Mouse (Mus musculus) CH12.LX (cell line): ENCODE results near the gene Hist1h4b. TPM values are rescaled to one million over a fixed set of nuclear protein-coding genes. Genes with fewer than 3 reads are reported as not detected.

Experiments used
- DNase-seq: peaks from one replicate; pipeline ENCODE4 v3.0.0-alpha.2; 2013; ENCODE audit errors: extremely low read depth
- H3K27ac ChIP-seq: 2 replicates; pipeline ENCODE4 v1.5.1; 2012; ENCODE audit warnings: low read depth, mild to moderate bottlenecking, control low read depth, moderate library complexity; ENCODE audit not compliant: insufficient read depth
- H3K27me3 ChIP-seq: replicated peaks from 2 replicates; pipeline ENCODE3; 2012; ENCODE audit warnings: inconsistent platforms
- H3K36me3 ChIP-seq, 2 experiments: replicated peaks in 1 of 2; 2 replicates each; pipeline versions ENCODE3 to v1.6.1; 2012; ENCODE audit warnings: inconsistent platforms in 1 of 2, low read length in 1 of 2, mild to moderate bottlenecking in 1 of 2, mixed read lengths in 1 of 2, moderate library complexity in 1 of 2; ENCODE audit not compliant: control insufficient read depth in 1 of 2, insufficient read depth in 1 of 2
- H3K4me1 ChIP-seq, 2 experiments: 2 replicates each; pipeline ENCODE4 v1.6.1; 2012; ENCODE audit warnings: inconsistent platforms in 1 of 2, moderate library complexity in 1 of 2; ENCODE audit not compliant: insufficient read depth in 2 of 2, control insufficient read depth in 1 of 2
- H3K4me2 ChIP-seq: 2 replicates; pipeline ENCODE4 v1.6.1; 2012; ENCODE audit warnings: low read depth, mild to moderate bottlenecking, control low read depth; ENCODE audit not compliant: poor library complexity, insufficient read depth, severe bottlenecking
- H3K4me3 ChIP-seq, 3 experiments: fragments of 150-350 bp in 1 of 3; sonication (generic) in 1 of 3; replicated peaks in 1 of 3; 2 replicates each; pipeline versions ENCODE3 to v1.5.1; 2011 to 2012; ENCODE audit warnings: low read depth in 2 of 3, low read length in 2 of 3, mild to moderate bottlenecking in 2 of 3, moderate library complexity in 2 of 3, control low read depth in 1 of 3, improper control_type of control experiment in 1 of 3, inconsistent platforms in 1 of 3, mixed read lengths in 1 of 3; ENCODE audit not compliant: poor library complexity in 1 of 3
- H3K79me2 ChIP-seq: replicated peaks from 2 replicates; pipeline ENCODE4 v1.6.1; 2012; ENCODE audit warnings: mild to moderate bottlenecking, moderate library complexity; ENCODE audit not compliant: control insufficient read depth, poor library complexity, insufficient read depth, severe bottlenecking; ENCODE audit errors: extremely low read depth
- H3K9ac ChIP-seq: 2 replicates; pipeline ENCODE4 v1.6.1; 2012; ENCODE audit warnings: low read depth, mild to moderate bottlenecking, control low read depth, moderate library complexity; ENCODE audit not compliant: insufficient read depth
- H3K9me3 ChIP-seq: replicated peaks from 2 replicates; pipeline ENCODE3; 2012; ENCODE audit warnings: low read length, inconsistent platforms, mixed read lengths
- BHLHE40 ChIP-seq: IDR thresholded peaks from 2 replicates; pipeline ENCODE4 v1.6.1; 2011; ENCODE audit warnings: mild to moderate bottlenecking, low read depth, low read length, improper control_type of control experiment
- CHD1 ChIP-seq: IDR thresholded peaks from 2 replicates; pipeline ENCODE4 v1.6.1; 2012; ENCODE audit warnings: low read depth, low read length, improper control_type of control experiment, inconsistent platforms
- CHD2 ChIP-seq: IDR thresholded peaks from 2 replicates; pipeline ENCODE4 v1.6.1; 2011; ENCODE audit warnings: low read length, improper control_type of control experiment
- CTCF ChIP-seq, 2 experiments: IDR thresholded peaks in 1 of 2; conservative IDR thresholded peaks in 1 of 2; 2 replicates each; pipeline ENCODE4 v1.5.1; 2011 to 2012; ENCODE audit warnings: low read depth in 2 of 2, low read length in 2 of 2, improper control_type of control experiment in 1 of 2, inconsistent platforms in 1 of 2, mild to moderate bottlenecking in 1 of 2, moderate library complexity in 1 of 2
- ELF1 ChIP-seq: IDR thresholded peaks from 2 replicates; pipeline ENCODE4 v1.6.1; 2014; ENCODE audit warnings: low read depth, mild to moderate bottlenecking, inconsistent platforms, low read length, improper control_type of control experiment
- HCFC1 ChIP-seq: IDR thresholded peaks from 2 replicates; pipeline ENCODE4 v1.6.1; 2012; ENCODE audit warnings: low read depth, mild to moderate bottlenecking, inconsistent platforms, low read length, improper control_type of control experiment
- JUN ChIP-seq: IDR thresholded peaks from 2 replicates; pipeline ENCODE4 v1.6.1; 2011; ENCODE audit warnings: low read depth, mild to moderate bottlenecking, low read length, improper control_type of control experiment, moderate library complexity; ENCODE audit not compliant: insufficient read depth
- JUND ChIP-seq: conservative IDR thresholded peaks from 2 replicates; pipeline ENCODE4 v1.6.1; 2011; ENCODE audit warnings: low read depth, low read length, improper control_type of control experiment
- MAFK ChIP-seq: IDR thresholded peaks from 2 replicates; pipeline ENCODE4 v1.6.1; 2011; ENCODE audit warnings: low read length, improper control_type of control experiment; ENCODE audit not compliant: insufficient replicate concordance
- MAX ChIP-seq: IDR thresholded peaks from 2 replicates; pipeline ENCODE4 v1.6.1; 2011; ENCODE audit warnings: low read length, improper control_type of control experiment
- MAZ ChIP-seq: IDR thresholded peaks from 2 replicates; pipeline ENCODE4 v1.6.1; 2012; ENCODE audit warnings: low read depth, mild to moderate bottlenecking, inconsistent platforms, low read length, improper control_type of control experiment, moderate library complexity
- MEF2A ChIP-seq: IDR thresholded peaks from 2 replicates; pipeline ENCODE4 v1.6.1; 2014; ENCODE audit warnings: low read depth, mild to moderate bottlenecking, inconsistent platforms, low read length, improper control_type of control experiment, borderline replicate concordance
- MXI1 ChIP-seq: IDR thresholded peaks from 2 replicates; pipeline ENCODE4 v1.6.1; 2011; ENCODE audit warnings: mild to moderate bottlenecking, low read depth, low read length, improper control_type of control experiment
- NRF1 ChIP-seq: IDR thresholded peaks from 2 replicates; pipeline ENCODE4 v1.6.1; 2014; ENCODE audit warnings: low read depth, mild to moderate bottlenecking, inconsistent platforms, low read length, improper control_type of control experiment, moderate library complexity
- PAX5 ChIP-seq: IDR thresholded peaks from 2 replicates; pipeline ENCODE4 v1.6.1; 2012; ENCODE audit warnings: low read length, inconsistent platforms, mixed read lengths
- POLR2AphosphoS2 ChIP-seq: IDR thresholded peaks from 2 replicates; pipeline ENCODE4 v1.6.1; 2011; ENCODE audit warnings: low read depth, low read length, improper control_type of control experiment
- RAD21 ChIP-seq: IDR thresholded peaks from 2 replicates; pipeline ENCODE4 v1.6.1; 2011; ENCODE audit warnings: low read depth, mild to moderate bottlenecking, low read length, improper control_type of control experiment, moderate library complexity
- SIN3A ChIP-seq: IDR thresholded peaks from 2 replicates; pipeline ENCODE4 v1.6.1; 2012; ENCODE audit warnings: low read length, improper control_type of control experiment, inconsistent platforms
- UBTF ChIP-seq: IDR thresholded peaks from 2 replicates; pipeline ENCODE4 v1.6.1; 2012; ENCODE audit warnings: low read depth, mild to moderate bottlenecking, inconsistent platforms, low read length, improper control_type of control experiment, moderate library complexity
- USF1 ChIP-seq: IDR thresholded peaks from 2 replicates; pipeline ENCODE4 v1.6.1; 2014; ENCODE audit warnings: low read depth, mild to moderate bottlenecking, inconsistent platforms, low read length, improper control_type of control experiment
- USF2 ChIP-seq: conservative IDR thresholded peaks from 2 replicates; pipeline ENCODE4 v1.6.1; 2011; ENCODE audit warnings: low read depth, low read length, improper control_type of control experiment
- ZC3H11A ChIP-seq: IDR thresholded peaks from 2 replicates; pipeline ENCODE4 v1.6.1; 2012; ENCODE audit warnings: low read depth, mild to moderate bottlenecking, inconsistent platforms, low read length, improper control_type of control experiment
- ZKSCAN1 ChIP-seq: IDR thresholded peaks from 2 replicates; pipeline ENCODE4 v1.6.1; 2012; ENCODE audit warnings: low read depth, inconsistent platforms, low read length, improper control_type of control experiment, borderline replicate concordance
- ZMIZ1 ChIP-seq: IDR thresholded peaks from 2 replicates; pipeline ENCODE4 v1.6.1; 2012; ENCODE audit warnings: low read depth, mild to moderate bottlenecking, inconsistent platforms, low read length, improper control_type of control experiment
- ZNF384 ChIP-seq: IDR thresholded peaks from 2 replicates; pipeline ENCODE4 v1.6.1; 2012; ENCODE audit warnings: low read depth, low read length, improper control_type of control experiment, inconsistent platforms
- dilution Hi-C: fragments of 300-500 bp; cut with MboI; formaldehyde crosslinking; loops from 2 replicates; pipeline ENCODE4 v1.14.3; 2020; ENCODE audit warnings: low sequenced_read_pairs; ENCODE audit not compliant: extremely low pct_unique_long_range_greater_than_20kb, extremely low pct_ligation_motif_present
- in situ Hi-C: fragments of 300-500 bp; cut with MboI; formaldehyde crosslinking; loops from 3 replicates; pipeline ENCODE4 v1.14.3; 2019; ENCODE audit warnings: low sequenced_read_pairs, low pct_ligation_motif_present, low pct_unique_long_range_greater_than_20kb, mixed read lengths
- polyA plus RNA-seq: library from polyadenylated mRNA; unstranded; fragments of >175 nt; gene quantifications from 2 replicates; pipeline ENCODE4 v1.2.1, GENCODE M21; 2012; ENCODE audit warnings: low read depth; ENCODE audit not compliant: insufficient read length
- total RNA-seq, 2 experiments: library from RNA; depleted of rRNA; stranded (reverse); fragments of 300-350 nt in 1 of 2; fragments of >200 nt in 1 of 2; gene quantifications; 2 replicates each; pipeline ENCODE4 v1.2.3; 2012 to 2014

Gene Hist1h4b
- total and polyA plus RNA-seq, 3 experiments: 3.5 to 2,552 (median 24.8) TPM

- no peak overlapping the region for H3K9ac ChIP-seq
- H3K36me3 ChIP-seq: no peaks in the 10 kb centered on the region
- no peak overlapping the region for H3K27ac ChIP-seq
- no peak overlapping the region for H3K4me2 ChIP-seq
- H3K9me3 ChIP-seq: no peaks in the 10 kb centered on the region
- in situ Hi-C loops: loop anchor here (5.0 kb wide), 1 partner anchor 35 kb away; no protein-coding TSS in a partner anchor
- dilution Hi-C loops: no loop called here
- peaks cover 0 to 12% of the 10 kb centered on the region in 2 experiments; a peak in 2 of 4 replicates for H3K4me1 ChIP-seq
- H3K79me2 ChIP-seq: no peaks in the 10 kb centered on the region
- H3K27me3 ChIP-seq: no peaks in the 10 kb centered on the region
- H3K4me3 ChIP-seq: no peak overlapping the region
- TF ChIP-seq PAX5: no peak
- no peak for TF ChIP-seq SIN3A
- TF ChIP-seq MEF2A: no peak
- TF ChIP-seq MAFK: no peak
- no peak for TF ChIP-seq JUND
- TF ChIP-seq USF2: no peak
- TF ChIP-seq MAX: no peak
- no peak for TF ChIP-seq UBTF
- no peak for TF ChIP-seq CTCF (conservative IDR thresholded peaks at IDR 0.05 in 1 of 2, IDR thresholded peaks at IDR 0.05 in 1 of 2; ENCODE audit: low read depth in 2 of 2, low read length in 2 of 2)
- no peak for DNase-seq
Measured at GRCm38 (mm10) chr13:23737091-23737490, 19.7 kb upstream of the Hist1h4b start.

GRCm38 (mm10) chr13:23738041-23738440 lies 18.8 kb upstream of the Hist1h4b start:
- Histone ChIP-seq H3K36me3 (no peaks in the 10 kb centered on the region), H3K9ac (peak overlapping the region; percentile 66), H3K79me2 (no peaks in the 10 kb centered on the region), H3K9me3 (no peaks in the 10 kb centered on the region), H3K4me3 (peak overlapping the region in 1 of 3 experiments; percentile 12), H3K27ac (no peak overlapping the region), H3K27me3 (no peaks in the 10 kb centered on the region), H3K4me2 (peak overlapping the region; percentile 61; the same call in 1 of the 2 replicates), H3K4me1 (peaks cover under 1 to 22% of the 10 kb centered on the region in 2 experiments; a peak in 3 of 4 replicates)
- dilution Hi-C loops: no loop called here
- DNase-seq: no peak
- in situ Hi-C loops: loop anchor here (5.0 kb wide), 1 partner anchor 36 kb away; no protein-coding TSS in a partner anchor
- TF ChIP-seq CHD2 (peak; percentile 69), ZNF384 (no peak), HCFC1 (no peak), CHD1 (0 out of 2 replicates have a peak, but pooled peaks have one; percentile 25), ZMIZ1 (no peak)

- in situ Hi-C loops (loop anchor here (5.0 kb wide), 1 partner anchor 36 kb away; no protein-coding TSS in a partner anchor), dilution Hi-C loops (no loop called here)
- H3K36me3 ChIP-seq: no peaks in the 10 kb centered on the region
- no peaks in the 10 kb centered on the region for H3K27me3 ChIP-seq
- H3K9ac ChIP-seq: peak within 1 kb of the TSS; percentile 100
- no peaks in the 10 kb centered on the region for H3K9me3 ChIP-seq
- peak within 1 kb of the TSS; percentile 95 for H3K27ac ChIP-seq
- DNase-seq: peak; percentile 91
- H3K79me2 ChIP-seq: no peaks in the 10 kb centered on the region
- H3K4me1 ChIP-seq: peaks cover 3 to 26% of the 10 kb centered on the region in 2 experiments; a peak in 3 of 4 replicates
- peak within 1 kb of the TSS; percentile 54 to 74 (median 54) for H3K4me3 ChIP-seq
- peak within 1 kb of the TSS; percentile 61 for H3K4me2 ChIP-seq
- TF ChIP-seq ZKSCAN1: no peak
- TF ChIP-seq USF1: no peak; the same call in 1 of the 2 replicates
- peak; percentile 21; the same call in 1 of the 2 replicates for TF ChIP-seq SIN3A
- TF ChIP-seq ELF1: peak; percentile 42; the same call in 1 of the 2 replicates
- no peak; the same call in 1 of the 2 replicates for TF ChIP-seq MAX
- no peak for TF ChIP-seq CHD1
- no peak for TF ChIP-seq JUN
- TF ChIP-seq ZMIZ1: peak; percentile 100
- TF ChIP-seq BHLHE40: peak; percentile 29; the same call in 1 of the 2 replicates
- no peak; the same call in 1 of the 2 replicates for TF ChIP-seq MXI1
- peak; percentile 85 for TF ChIP-seq MAZ
- no peak for TF ChIP-seq ZNF384
- no peak for TF ChIP-seq ZC3H11A
- TF ChIP-seq RAD21: no peak
- TF ChIP-seq NRF1: peak; percentile 66
- TF ChIP-seq POLR2AphosphoS2: peak; percentile 19; the same call in 1 of the 2 replicates
Measured at GRCm38 (mm10) chr13:23738677-23739068, 18.1 kb upstream of the Hist1h4b start, which contains the start of gene Hist1h1c. TSS of gene Hist1h1c (plus strand) at chr13:23738808.
